Mouse (Mus musculus) right cerebral cortex, postnatal 25 days (tissue): ENCODE measurements around the gene Zfp689.
"Not testable (repeated sequence)": the region's sequence is repeated elsewhere in the genome, so short reads cannot be mapped to it uniquely, and the experiment has no call there.

Experiments
- DNase-seq: peaks from one replicate; pipeline ENCODE4 v3.0.0; 2022

The Zfp689 gene

GRCm38 (mm10) chr7:127448521-127449300 lies at the start of gene Zfp689:
Gene Zfp689, minus strand, starts transcription at chr7:127449158.
- peak; percentile 88 for DNase-seq

- no peak for DNase-seq
These were observed 49.4 kb upstream of the Zfp689 start for GRCm38 (mm10) chr7:127498407-127498806.

- DNase-seq, result no peak
These were observed 48.4 kb upstream of the Zfp689 start for GRCm38 (mm10) chr7:127497382-127497781.

GRCm38 (mm10) chr7:127494648-127495047 lies 45.7 kb upstream of the Zfp689 start:
- no peak for DNase-seq

GRCm38 (mm10) chr7:127491846-127492245 lies 42.9 kb upstream of the Zfp689 start:
- DNase-seq, result no peak

GRCm38 (mm10) chr7:127489982-127490381 lies 41.0 kb upstream of the Zfp689 start:
- no peak for DNase-seq

- DNase-seq, result not testable (repeated sequence)
These were observed 39.4 kb upstream of the Zfp689 start for GRCm38 (mm10) chr7:127488364-127488763.

- DNase-seq, result no peak
These were observed 36.5 kb upstream of the Zfp689 start for GRCm38 (mm10) chr7:127485416-127485815.

GRCm38 (mm10) chr7:127480321-127480720 lies 31.4 kb upstream of the Zfp689 start:
- DNase-seq, result no peak

GRCm38 (mm10) chr7:127479318-127480225 lies 30.6 kb upstream of the Zfp689 start:
- DNase-seq, result peak; percentile 22

GRCm38 (mm10) chr7:127478635-127479317 lies 29.8 kb upstream of the Zfp689 start, which contains the start of gene Fbrs:
Gene Fbrs, plus strand, starts transcription at chr7:127479199.
- DNase-seq, result peak; percentile 91

GRCm38 (mm10) chr7:127477687-127478634 lies 29.0 kb upstream of the Zfp689 start:
- DNase-seq, result peak; percentile 98

- DNase-seq, result no peak
These were observed 27.9 kb upstream of the Zfp689 start for GRCm38 (mm10) chr7:127476855-127477254.

GRCm38 (mm10) chr7:127476336-127476735 lies 27.4 kb upstream of the Zfp689 start:
- no peak for DNase-seq

- DNase-seq, result no peak
These were observed 26.3 kb upstream of the Zfp689 start for GRCm38 (mm10) chr7:127475186-127475740.

GRCm38 (mm10) chr7:127474378-127475070 lies 25.6 kb upstream of the Zfp689 start:
- DNase-seq, result no peak

- DNase-seq, result no peak
These were observed 24.7 kb upstream of the Zfp689 start for GRCm38 (mm10) chr7:127473705-127474104.

GRCm38 (mm10) chr7:127472060-127472459 lies 23.1 kb upstream of the Zfp689 start:
- DNase-seq, result no peak

GRCm38 (mm10) chr7:127471646-127472010 lies 22.7 kb upstream of the Zfp689 start:
- DNase-seq, result no peak

- peak; percentile 91 for DNase-seq
These were observed 22.0 kb upstream of the Zfp689 start for GRCm38 (mm10) chr7:127470743-127471645.
